Mouse (Mus musculus) hindbrain, embryonic 16.5 days (tissue): ENCODE data around the gene Ccdc120. TPM values are rescaled to one million over a fixed set of nuclear protein-coding genes. Genes with fewer than 3 reads are reported as not detected.
"Not testable (repeated sequence)": the region's sequence is repeated elsewhere in the genome, so short reads cannot be mapped to it uniquely, and the experiment has no call there.

Experiments used
- ATAC-seq: fragments of 200-750 bp; cut with Nextera tagmentation; 2 replicates; pipeline ENCODE4 v1.8.0; 2017; ENCODE audit warnings: moderate TSS enrichment, moderate library complexity
- H3K27ac ChIP-seq: fragments of 300-500 bp; sonication (generic); 2 replicates; pipeline ENCODE4 v1.5.1; 2014; ENCODE audit warnings: low read depth, mild to moderate bottlenecking, control low read depth, low read length, moderate library complexity
- H3K27me3 ChIP-seq: fragments of 300-500 bp; sonication (generic); replicated peaks from 2 replicates; pipeline ENCODE4 v1.6.1; 2014; ENCODE audit warnings: low read length; ENCODE audit not compliant: control insufficient read depth, insufficient read depth
- H3K36me3 ChIP-seq: fragments of 300-500 bp; sonication (generic); 2 replicates; pipeline ENCODE4 v1.6.1; 2014; ENCODE audit warnings: mild to moderate bottlenecking, low read length, moderate library complexity, mixed read lengths; ENCODE audit not compliant: control insufficient read depth, insufficient read depth
- H3K4me1 ChIP-seq: fragments of 300-500 bp; sonication (generic); 2 replicates; pipeline ENCODE4 v1.6.1; 2014; ENCODE audit warnings: low read depth, low read length; ENCODE audit not compliant: control insufficient read depth, insufficient read depth
- H3K4me2 ChIP-seq: fragments of 300-500 bp; sonication (generic); 2 replicates; pipeline ENCODE4 v1.6.1; 2014; ENCODE audit warnings: mild to moderate bottlenecking, low read length, control low read depth, moderate library complexity
- H3K4me3 ChIP-seq: fragments of 300-500 bp; sonication (generic); 2 replicates; pipeline ENCODE4 v1.5.1; 2014; ENCODE audit warnings: mild to moderate bottlenecking, low read length, control low read depth, moderate library complexity
- H3K9ac ChIP-seq: fragments of 300-500 bp; sonication (generic); 2 replicates; pipeline ENCODE4 v1.6.1; 2014; ENCODE audit warnings: low read depth, mild to moderate bottlenecking, control low read depth, low read length, moderate library complexity
- H3K9me3 ChIP-seq: fragments of 300-500 bp; sonication (generic); 2 replicates; pipeline ENCODE4 v1.6.1; 2014; ENCODE audit warnings: mild to moderate bottlenecking, low read length, moderate library complexity; ENCODE audit not compliant: control insufficient read depth
- WGBS: fragments of 180-500 bp; shearing (Covaris S2); extraction: QIAGEN DNeasy Blood & Tissue Kit; methylation state at CpG from one replicate; pipeline ENCODE4 v1.1.7; 2014; 5-methylcytosine and 5-hydroxymethylcytosine counted together
- polyA plus RNA-seq: library from polyadenylated mRNA; unstranded; fragments of >200 nt; fragmentation: Nextera tagmentation; extraction: Ambion mirVana; gene quantifications from 2 replicates; pipeline ENCODE4 v1.2.1, GENCODE M21; 2015

The Ccdc120 gene
- polyA plus RNA-seq, 1 experiment from 2014 or later: 52.8 TPM

GRCm38 (mm10) chrX:7722691-7723090 is 28.0 kb downstream of the Ccdc120 start:
- ATAC-seq: no peak
- Histone ChIP-seq H3K9ac (peak overlapping the region; percentile 74), H3K4me1 (peaks cover 5% of the 10 kb centered on the region), H3K36me3 (peaks cover 2% of the 10 kb centered on the region; the same call in 1 of the 2 replicates), H3K27ac (no peak overlapping the region), H3K27me3 (no peaks in the 10 kb centered on the region), H3K4me3 (peak overlapping the region; percentile 60), H3K4me2 (peak overlapping the region; percentile 74), H3K9me3 (no peaks in the 10 kb centered on the region; the same call in 1 of the 2 replicates)
- WGBS: 23% methylated on average over 4 of the region's 4 CpGs

- 22% methylated on average over 11 of the region's 11 CpGs for WGBS
Measured at GRCm38 (mm10) chrX:7722282-7722611, 28.5 kb downstream of the Ccdc120 start.

GRCm38 (mm10) chrX:7721514-7722281 is 29.0 kb downstream of the Ccdc120 start, which contains the start of gene Gm45208:
TSS of gene Gm45208 (plus strand) at chrX:7722245.
- peak within 1 kb of the TSS; percentile 60 for H3K4me3 ChIP-seq
- H3K27me3 ChIP-seq: no peaks in the 10 kb centered on the region
- peak within 1 kb of the TSS; percentile 91 for H3K27ac ChIP-seq
- H3K9ac ChIP-seq: peak within 1 kb of the TSS; percentile 74
- WGBS: 27% methylated on average over 22 of the region's 22 CpGs
- no peaks in the 10 kb centered on the region; the same call in 1 of the 2 replicates for H3K9me3 ChIP-seq
- H3K4me2 ChIP-seq: peak within 1 kb of the TSS; percentile 74
- peaks cover 2% of the 10 kb centered on the region; the same call in 1 of the 2 replicates for H3K36me3 ChIP-seq
- H3K4me1 ChIP-seq: peaks cover 4% of the 10 kb centered on the region
- ATAC-seq: peak; percentile 94

More at GRCm38 (mm10) chrX:7722282-7722611, 28.5 kb downstream of the Ccdc120 start:
- Histone ChIP-seq H3K4me3 (peak overlapping the region; percentile 60), H3K4me2 (peak overlapping the region; percentile 74), H3K36me3 (peaks cover 2% of the 10 kb centered on the region; the same call in 1 of the 2 replicates), H3K9me3 (no peaks in the 10 kb centered on the region; the same call in 1 of the 2 replicates), H3K9ac (peak overlapping the region; percentile 74), H3K27ac (peak overlapping the region; percentile 91), H3K27me3 (no peaks in the 10 kb centered on the region), H3K4me1 (peaks cover 4% of the 10 kb centered on the region)
- no peak; the same call in 1 of the 2 replicates for ATAC-seq

GRCm38 (mm10) chrX:7716058-7716457 is 34.6 kb downstream of the Ccdc120 start:
- WGBS: 57% methylated on average over 1 of the region's 1 CpGs
- H3K4me1 ChIP-seq, H3K9ac ChIP-seq, H3K27me3 ChIP-seq, H3K36me3 ChIP-seq, H3K27ac ChIP-seq, H3K4me2 ChIP-seq, H3K4me3 ChIP-seq, H3K9me3 ChIP-seq, ATAC-seq: not testable (repeated sequence)

GRCm38 (mm10) chrX:7714135-7714899 is 36.4 kb downstream of the Ccdc120 start, which contains the start of gene Wdr45:
TSS of gene Wdr45 (plus strand) at chrX:7714333.
- peak within 1 kb of the TSS; percentile 55 for H3K4me2 ChIP-seq
- not testable (repeated sequence) for H3K27me3 ChIP-seq, H3K9me3 ChIP-seq, H3K36me3 ChIP-seq, H3K4me1 ChIP-seq, H3K27ac ChIP-seq
- ATAC-seq: peak; percentile 97
- peak within 1 kb of the TSS; percentile 43; the same call in 1 of the 2 replicates for H3K9ac ChIP-seq
- 24% methylated on average over 23 of the region's 60 CpGs for WGBS
- peak within 1 kb of the TSS; percentile 35 for H3K4me3 ChIP-seq

- not testable (repeated sequence) for H3K36me3 ChIP-seq, H3K4me1 ChIP-seq, H3K9me3 ChIP-seq, H3K27me3 ChIP-seq, ATAC-seq, H3K27ac ChIP-seq
- WGBS: 26% methylated on average over 5 of the region's 12 CpGs
- Histone ChIP-seq H3K4me2 (peak overlapping the region; percentile 55), H3K4me3 (peak overlapping the region; percentile 35), H3K9ac (peak overlapping the region; percentile 43; the same call in 1 of the 2 replicates)
Measured at GRCm38 (mm10) chrX:7713764-7714134, 37.0 kb downstream of the Ccdc120 start.

- peak; percentile 96 for ATAC-seq
- WGBS: 18% methylated on average over 33 of the region's 33 CpGs
Measured at GRCm38 (mm10) chrX:7696954-7697381, 53.7 kb downstream of the Ccdc120 start, which contains the start of gene Gpkow. TSS of gene Gpkow (plus strand) at chrX:7697131.

GRCm38 (mm10) chrX:7696520-7696919 is 54.2 kb downstream of the Ccdc120 start:
- ATAC-seq: peak; percentile 71; the same call in 1 of the 2 replicates
- Histone ChIP-seq H3K4me1 (no peaks in the 10 kb centered on the region), H3K36me3 (no peaks in the 10 kb centered on the region), H3K9me3 (no peaks in the 10 kb centered on the region), H3K4me3 (peak overlapping the region; percentile 20), H3K27me3 (no peaks in the 10 kb centered on the region), H3K9ac (no peak overlapping the region), H3K4me2 (peak overlapping the region; percentile 51), H3K27ac (no peak overlapping the region)
- 39% methylated on average over 6 of the region's 6 CpGs for WGBS

More at GRCm38 (mm10) chrX:7696954-7697381, 53.7 kb downstream of the Ccdc120 start, which contains the start of gene Gpkow:
- no peak within 1 kb of the TSS for H3K27ac ChIP-seq
- no peaks in the 10 kb centered on the region for H3K36me3 ChIP-seq
- no peaks in the 10 kb centered on the region for H3K4me1 ChIP-seq
- H3K9ac ChIP-seq: peak within 1 kb of the TSS; percentile 39; the same call in 1 of the 2 replicates
- peak within 1 kb of the TSS; percentile 44 for H3K4me3 ChIP-seq
- no peaks in the 10 kb centered on the region for H3K27me3 ChIP-seq
- no peaks in the 10 kb centered on the region for H3K9me3 ChIP-seq
- H3K4me2 ChIP-seq: peak within 1 kb of the TSS; percentile 58

GRCm38 (mm10) chrX:7692862-7693261 is 57.8 kb downstream of the Ccdc120 start:
- WGBS: 33% methylated on average over 4 of the region's 4 CpGs
- H3K4me2 ChIP-seq: no peak overlapping the region

More at GRCm38 (mm10) chrX:7692862-7693261, 57.8 kb downstream of the Ccdc120 start:
- no peaks in the 10 kb centered on the region for H3K36me3 ChIP-seq
- H3K9me3 ChIP-seq: no peaks in the 10 kb centered on the region
- no peaks in the 10 kb centered on the region for H3K4me1 ChIP-seq
- ATAC-seq: no peak
- no peak overlapping the region for H3K9ac ChIP-seq
- H3K4me3 ChIP-seq: no peak overlapping the region
- H3K27ac ChIP-seq: no peak overlapping the region
- H3K27me3 ChIP-seq: no peaks in the 10 kb centered on the region
